Mouse (Mus musculus) olfactory bulb, adult 2 months (tissue): ENCODE measurements around the gene Arhgef19.

ENCODE experiments used
- CTCF ChIP-seq: fragments of 200-500 bp; IDR thresholded peaks from 2 replicates; pipeline ENCODE4 v1.5.1; 2012; ENCODE audit warnings: low read depth, mild to moderate bottlenecking, low read length, moderate library complexity; ENCODE audit not compliant: insufficient read depth
- POLR2A ChIP-seq: fragments of 200-500 bp; IDR thresholded peaks from 2 replicates; pipeline ENCODE4 v1.6.1; 2012; ENCODE audit warnings: mild to moderate bottlenecking, low read depth, low read length, moderate library complexity; ENCODE audit not compliant: insufficient read depth

DNA sequence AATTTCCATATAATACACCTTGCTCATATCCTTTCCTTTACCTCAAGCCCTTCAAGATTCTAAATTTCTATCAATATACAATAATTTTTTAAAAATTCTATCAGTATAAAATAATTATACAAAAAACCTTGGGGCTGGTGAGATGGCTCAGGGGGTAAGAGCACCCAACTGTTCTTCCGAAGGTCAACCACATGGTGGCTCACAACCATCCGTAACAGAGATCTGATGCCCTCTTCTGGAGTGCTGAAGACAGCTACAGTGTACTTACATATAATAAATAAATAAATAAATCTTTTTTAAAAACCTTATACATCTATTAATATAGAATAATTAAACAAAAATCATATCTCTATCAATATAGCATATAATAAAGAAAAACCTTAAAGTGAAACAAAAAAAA is 17.5 kb upstream of the Arhgef19 start:
- TF ChIP-seq POLR2A (no peak), CTCF (no peak)
